Mouse (Mus musculus) midbrain, embryonic 16.5 days (tissue): ENCODE measurements at regions not wholly inside any gene's neighbourhood (a gene's known extent, or its start where the extent isn't known, plus 50 kb on each side); places are given as distances from the start of the nearest gene placed in this dataset.

ENCODE experiments used
- ATAC-seq: fragments of 200-750 bp; cut with Nextera tagmentation; 2 replicates; pipeline ENCODE4 v1.8.0; 2017; ENCODE audit warnings: moderate TSS enrichment
- H3K27ac ChIP-seq: fragments of 300-500 bp; sonication (generic); 2 replicates; pipeline ENCODE4 v1.5.1; 2014; ENCODE audit warnings: mild to moderate bottlenecking, low read length, mixed read lengths
- H3K27me3 ChIP-seq: fragments of 300-500 bp; sonication (generic); 2 replicates; pipeline ENCODE4 v1.6.1; 2014; ENCODE audit warnings: low read depth, low read length, mixed read lengths; ENCODE audit not compliant: control insufficient read depth, insufficient read depth
- H3K36me3 ChIP-seq: fragments of 300-500 bp; sonication (generic); 2 replicates; pipeline ENCODE4 v1.6.1; 2014; ENCODE audit warnings: mild to moderate bottlenecking, low read length, moderate library complexity, mixed read lengths; ENCODE audit not compliant: control insufficient read depth, insufficient read depth
- H3K4me1 ChIP-seq: fragments of 300-500 bp; sonication (generic); 2 replicates; pipeline ENCODE4 v1.6.1; 2014; ENCODE audit warnings: mild to moderate bottlenecking, low read length, mixed read lengths; ENCODE audit not compliant: control insufficient read depth, insufficient read depth
- H3K4me2 ChIP-seq: fragments of 300-500 bp; sonication (generic); 2 replicates; pipeline ENCODE4 v1.6.1; 2014; ENCODE audit warnings: mild to moderate bottlenecking, low read length, mixed read lengths
- H3K4me3 ChIP-seq: fragments of 300-500 bp; sonication (generic); 2 replicates; pipeline ENCODE4 v1.5.1; 2014; ENCODE audit warnings: low read depth, mild to moderate bottlenecking, low read length, moderate library complexity, mixed read lengths
- H3K9ac ChIP-seq: fragments of 300-500 bp; sonication (generic); 2 replicates; pipeline ENCODE4 v1.6.1; 2014; ENCODE audit warnings: low read depth, low read length, mixed read lengths
- H3K9me3 ChIP-seq: fragments of 300-500 bp; sonication (generic); replicated peaks from 2 replicates; pipeline ENCODE4 v1.6.1; 2014; ENCODE audit warnings: mild to moderate bottlenecking, low read length, mixed read lengths; ENCODE audit not compliant: control insufficient read depth, poor library complexity, severe bottlenecking
- WGBS: fragments of 180-500 bp; shearing (Covaris S2); extraction: QIAGEN DNeasy Blood & Tissue Kit; methylation state at CpG from one replicate; pipeline ENCODE4 v1.1.7; 2014; 5-methylcytosine and 5-hydroxymethylcytosine counted together

DNA sequence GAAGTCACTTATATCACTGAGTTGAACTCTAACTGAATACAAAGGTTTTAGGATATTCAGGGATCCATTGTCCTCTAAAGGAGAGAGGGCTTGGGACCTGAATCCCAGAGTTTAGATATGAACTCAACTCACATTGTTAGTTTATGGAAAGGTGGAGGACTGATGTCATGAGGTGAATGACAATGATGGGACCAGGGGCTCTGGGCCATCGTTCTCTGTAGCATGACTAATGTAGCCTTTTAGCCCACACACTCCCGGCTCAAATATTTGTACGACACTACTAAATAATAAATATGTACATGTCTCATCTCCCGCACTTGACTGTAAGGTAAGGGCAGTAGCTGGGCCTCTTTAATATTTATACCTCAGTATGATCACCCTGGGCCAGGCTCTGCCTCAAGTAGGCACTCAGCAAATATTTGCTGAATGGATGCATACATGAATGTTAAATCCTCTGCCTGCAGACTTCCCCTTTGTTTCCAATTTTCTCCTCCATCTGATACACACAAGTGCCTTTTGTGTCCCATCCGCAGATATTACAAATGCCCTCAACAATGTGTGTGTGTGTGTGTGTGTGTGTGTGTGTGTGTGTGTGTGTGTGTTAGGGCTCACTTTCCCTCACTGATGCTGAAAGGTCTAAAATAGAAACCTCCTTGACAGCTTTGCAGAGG, 59.2 kb upstream of the 4933402D24Rik start:
- H3K4me3 ChIP-seq, result no peak overlapping the region
- H3K4me2 ChIP-seq, result no peak overlapping the region
- H3K9ac ChIP-seq, result no peak overlapping the region
- peak; percentile 67; the same call in 1 of the 2 replicates for ATAC-seq
- H3K36me3 ChIP-seq, result no peaks in the 10 kb centered on the region
- H3K9me3 ChIP-seq, result no peaks in the 10 kb centered on the region
- 14% methylated on average over 5 of the region's 5 CpGs for WGBS
- H3K4me1 ChIP-seq, result no peaks in the 10 kb centered on the region
- no peaks in the 10 kb centered on the region for H3K27me3 ChIP-seq
- H3K27ac ChIP-seq, result no peak overlapping the region

DNA sequence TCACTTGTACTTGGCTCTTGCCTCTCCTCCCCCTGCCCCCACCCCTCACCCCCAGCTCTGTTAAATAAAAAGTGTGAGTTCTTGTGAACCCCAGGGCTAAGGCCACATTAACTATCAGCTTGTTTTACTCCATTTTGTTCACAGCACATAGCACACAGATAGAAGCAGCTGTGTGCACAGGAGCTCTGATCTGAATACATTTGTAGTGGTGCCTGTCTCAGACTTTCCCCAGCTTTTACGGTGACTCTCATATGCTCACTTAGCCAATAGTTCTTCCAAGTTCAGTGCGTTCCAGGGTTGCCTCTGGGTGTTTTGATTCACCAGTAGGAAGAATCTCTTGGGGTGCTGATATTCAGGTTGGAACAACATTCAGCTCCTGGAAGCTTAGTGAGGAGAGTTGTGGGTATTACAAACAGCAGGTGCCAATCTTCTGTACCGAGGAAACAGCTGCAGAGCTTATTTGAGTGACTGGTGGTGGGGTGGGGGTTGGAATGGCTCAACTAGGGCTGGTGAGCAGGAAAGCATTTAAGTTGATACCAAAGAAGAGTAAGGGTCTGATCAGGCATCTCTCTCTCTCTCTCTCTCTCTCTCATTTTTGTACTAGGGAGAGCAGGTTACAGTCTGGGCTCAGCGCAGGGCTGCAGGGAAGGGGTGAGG, 51.7 kb upstream of the 4933402D24Rik start:
- Histone ChIP-seq H3K4me2 (no peak overlapping the region), H3K27ac (peak overlapping the region; percentile 74), H3K4me1 (peaks cover 16% of the 10 kb centered on the region), H3K27me3 (no peaks in the 10 kb centered on the region; the same call in 1 of the 2 replicates), H3K9ac (no peak overlapping the region), H3K36me3 (no peaks in the 10 kb centered on the region), H3K9me3 (no peaks in the 10 kb centered on the region), H3K4me3 (no peak overlapping the region)
- WGBS, result 34% methylated on average over 4 of the region's 4 CpGs
- ATAC-seq, result peak; percentile 55

- Histone ChIP-seq H3K4me1 (peaks cover 16% of the 10 kb centered on the region), H3K27me3 (no peaks in the 10 kb centered on the region; the same call in 1 of the 2 replicates), H3K36me3 (no peaks in the 10 kb centered on the region), H3K27ac (peak overlapping the region; percentile 74), H3K9ac (peak overlapping the region; percentile 18; the same call in 1 of the 2 replicates), H3K4me2 (0 out of 2 replicates have a peak overlapping the region, but pooled peaks have one; percentile 17), H3K9me3 (no peaks in the 10 kb centered on the region), H3K4me3 (no peak overlapping the region)
- 15% methylated on average over 11 of the region's 11 CpGs for WGBS
- peak; percentile 88 for ATAC-seq
Observed at GRCm38 (mm10) chr1:63819536-63820254, 50.6 kb upstream of the 4933402D24Rik start.
